10 mouse cellular contexts compared by ENCODE assay signal in the genomic region with DNA sequence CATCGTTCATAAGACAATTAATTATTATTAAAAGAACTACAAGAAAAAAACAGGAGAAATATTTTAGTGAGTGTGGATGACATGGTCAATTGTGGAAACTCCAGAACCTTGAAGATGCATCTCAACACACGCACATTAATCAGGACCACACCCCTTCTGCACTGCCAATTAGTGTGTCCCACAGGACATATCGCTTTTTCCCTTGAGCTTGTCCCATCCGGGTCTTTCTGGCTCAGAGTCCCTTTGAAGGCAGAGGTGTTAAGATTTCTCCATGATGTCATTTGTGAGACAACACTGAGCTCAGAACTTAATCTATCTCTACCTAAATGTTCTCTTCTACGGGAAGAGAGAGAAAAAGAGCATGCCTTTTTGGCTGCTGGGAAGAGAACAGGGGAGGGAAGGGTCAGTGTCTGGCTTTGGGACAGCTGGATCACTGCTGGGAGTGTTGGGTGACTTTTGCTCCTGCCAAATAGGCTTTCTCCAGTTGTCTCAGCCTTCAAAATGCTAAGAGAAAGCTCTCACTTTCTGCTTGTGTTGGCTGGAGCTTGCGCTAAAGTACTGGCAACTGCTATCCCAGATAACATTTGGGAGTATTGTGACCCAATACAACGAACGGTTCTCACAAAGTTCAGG.
DNase-seq lines count a peak whose midpoint lies in the region; ATAC-seq lines count a peak whose summit lies in the region.
"Had no signal": no experiment of that assay in that cellular context is flagged by ENCODE, and none has a peak within 500 bp of the region (broad histone marks: within the 10 kb centered on the region; RNA-seq: fewer than 3 reads in every experiment).

No protein-coding gene starts in this region.

- H3K4me2 ChIP-seq in kidney, embryonic 15.5 days = no peak overlapping the region
- H3K4me2 ChIP-seq in kidney, embryonic 16.5 days (replicated peaks; ENCODE audit: low read depth, low read length) = no peak overlapping the region
- no peak overlapping the region for H3K4me2 ChIP-seq in heart, embryonic 13.5 days
- no peak overlapping the region for H3K4me2 ChIP-seq in forebrain, embryonic 14.5 days (ENCODE audit: low read length)

- peak; percentile 16 to 20 for DNase-seq in gastrocnemius, adult 8-10 months (ENCODE audit: low spot score in 2 of 2)
- DNase-seq in lung, postnatal 10 days = peak; percentile 76
- no peak for DNase-seq in cerebellum, adult 9-10 months
- DNase-seq in forebrain, embryonic 14.5 days (ENCODE audit: low spot score) = no peak
- DNase-seq: retina, postnatal 1 day had no signal

- no peaks in the 10 kb centered on the region for H3K27me3 ChIP-seq in kidney, embryonic 15.5 days
- H3K27me3 ChIP-seq in kidney, embryonic 16.5 days (ENCODE audit: insufficient read depth, low read length) = no peaks in the 10 kb centered on the region
- no peaks in the 10 kb centered on the region for H3K27me3 ChIP-seq in heart, embryonic 13.5 days (replicated peaks)
- H3K27me3 ChIP-seq in forebrain, embryonic 14.5 days (replicated peaks; ENCODE audit: control insufficient read depth, insufficient read depth, low read length) = no peaks in the 10 kb centered on the region

- H3K9ac ChIP-seq in kidney, embryonic 15.5 days = no peak overlapping the region
- no peak overlapping the region for H3K9ac ChIP-seq in kidney, embryonic 16.5 days (replicated peaks; ENCODE audit: low read length)
- no peak overlapping the region for H3K9ac ChIP-seq in heart, embryonic 13.5 days
- H3K9ac ChIP-seq in forebrain, embryonic 14.5 days (ENCODE audit: low read length) = no peak overlapping the region

- no peaks in the 10 kb centered on the region for H3K9me3 ChIP-seq in kidney, embryonic 15.5 days (replicated peaks)
- no peaks in the 10 kb centered on the region for H3K9me3 ChIP-seq in kidney, embryonic 16.5 days (ENCODE audit: low read length)
- H3K9me3 ChIP-seq in heart, embryonic 13.5 days = no peaks in the 10 kb centered on the region
- H3K9me3 ChIP-seq in forebrain, embryonic 14.5 days (replicated peaks; ENCODE audit: control insufficient read depth, low read length) = no peaks in the 10 kb centered on the region

- H3K36me3 ChIP-seq in kidney, embryonic 15.5 days = no peaks in the 10 kb centered on the region
- H3K36me3 ChIP-seq in kidney, embryonic 16.5 days (ENCODE audit: insufficient read depth, low read length) = no peaks in the 10 kb centered on the region
- no peaks in the 10 kb centered on the region for H3K36me3 ChIP-seq in heart, embryonic 13.5 days
- H3K36me3 ChIP-seq in forebrain, embryonic 14.5 days (ENCODE audit: control insufficient read depth, insufficient read depth, low read length) = no peaks in the 10 kb centered on the region

- no peak overlapping the region for H3K4me3 ChIP-seq in kidney, embryonic 15.5 days (replicated peaks)
- no peak overlapping the region for H3K4me3 ChIP-seq in kidney, embryonic 16.5 days (ENCODE audit: low read length)
- H3K4me3 ChIP-seq in heart, embryonic 13.5 days = no peak overlapping the region
- H3K4me3 ChIP-seq in forebrain, embryonic 14.5 days (ENCODE audit: low read depth, low read length) = no peak overlapping the region

- no peak for ATAC-seq in kidney, embryonic 15.5 days (replicated peaks; ENCODE audit: low FRiP score)
- no peak for ATAC-seq in kidney, embryonic 16.5 days (ENCODE audit: low FRiP score, low TSS enrichment)
- ATAC-seq in heart, embryonic 13.5 days (ENCODE audit: extremely low read depth, insufficient number of reproducible peaks, low FRiP score, low TSS enrichment) = no peak
- ATAC-seq in forebrain, embryonic 14.5 days = no peak
- ATAC-seq: intestine, embryonic 16.5 days had no signal

- 70% methylated on average over 8 of the region's 8 CpGs for WGBS in kidney, embryonic 15.5 days
- 60% methylated on average over 8 of the region's 8 CpGs for WGBS in kidney, embryonic 16.5 days
- WGBS in heart, embryonic 13.5 days = 52% methylated on average over 8 of the region's 8 CpGs
- WGBS in forebrain, embryonic 14.5 days = 89% methylated on average over 8 of the region's 8 CpGs

- peak overlapping the region; percentile 22; the same call in 1 of the 2 replicates for H3K27ac ChIP-seq in kidney, embryonic 15.5 days
- H3K27ac ChIP-seq in kidney, embryonic 16.5 days (ENCODE audit: low read length) = no peak overlapping the region
- 0 out of 2 replicates have a peak overlapping the region, but pooled peaks have one; percentile 36 for H3K27ac ChIP-seq in heart, embryonic 13.5 days (replicated peaks)
- H3K27ac ChIP-seq in forebrain, embryonic 14.5 days (ENCODE audit: low read depth, low read length) = no peak overlapping the region
- H3K27ac ChIP-seq: macrophage had no signal

- H3K4me1 ChIP-seq in kidney, embryonic 15.5 days = peaks cover 4% of the 10 kb centered on the region; the same call in 1 of the 2 replicates
- H3K4me1 ChIP-seq in kidney, embryonic 16.5 days (ENCODE audit: insufficient read depth, low read length) = no peaks in the 10 kb centered on the region
- H3K4me1 ChIP-seq in heart, embryonic 13.5 days = peaks cover 5% of the 10 kb centered on the region
- H3K4me1 ChIP-seq in forebrain, embryonic 14.5 days (ENCODE audit: control insufficient read depth, insufficient read depth, low read length) = no peaks in the 10 kb centered on the region

Comparison
In these comparisons a context has a peak if more than half of its experiments do, and no peak if none do; other contexts are left out.
1. H3K27ac ChIP-seq: peak in kidney, embryonic 15.5 days (single experiment) and heart, embryonic 13.5 days (single experiment); none in kidney, embryonic 16.5 days (single experiment) and forebrain, embryonic 14.5 days (single experiment).
2. DNase-seq: peak in gastrocnemius, adult 8-10 months (2 of 2) and lung, postnatal 10 days (single experiment); none in cerebellum, adult 9-10 months (single experiment) and forebrain, embryonic 14.5 days (single experiment).